Mouse (Mus musculus) left cerebral cortex, adult 8-10 months (tissue): ENCODE results near the gene Sox21. TPM values are rescaled to one million over a fixed set of nuclear protein-coding genes. Genes with fewer than 3 reads are reported as not detected.

Source experiments
- DNase-seq, 2 experiments: peaks; one replicate each; pipeline ENCODE4 v3.0.0; 2022; ENCODE audit warnings: low spot score in 2 of 2
- total RNA-seq, 4 experiments: library from RNA; stranded (reverse); gene quantifications; 2 replicates each; pipeline ENCODE4 v1.2.4; 2022

Gene Sox21
- total RNA-seq: 1 to 10 TPM; 7.0 to 8.6 (median 8.0) TPM

GRCm38 (mm10) chr14:118236886-118237289, at the start of gene Sox21:
TSS of gene Sox21 (minus strand) at chr14:118237030.
- peak in 1 of 2 experiments; percentile 41 for DNase-seq

GRCm38 (mm10) chr14:118286096-118286495, 49.3 kb upstream of the Sox21 start:
- no peak for DNase-seq

GRCm38 (mm10) chr14:118282917-118283316, 46.1 kb upstream of the Sox21 start:
- no peak for DNase-seq

GRCm38 (mm10) chr14:118282272-118282671, 45.4 kb upstream of the Sox21 start:
- no peak for DNase-seq

- DNase-seq: no peak
Measured at GRCm38 (mm10) chr14:118277704-118278498, 41.1 kb upstream of the Sox21 start.

- DNase-seq: no peak
Measured at GRCm38 (mm10) chr14:118272594-118273555, 36.0 kb upstream of the Sox21 start.

- no peak for DNase-seq
Measured at GRCm38 (mm10) chr14:118268849-118269248, 32.0 kb upstream of the Sox21 start.

GRCm38 (mm10) chr14:118266660-118267059, 29.8 kb upstream of the Sox21 start, which contains the start of gene Gm9376:
TSS of gene Gm9376 (plus strand) at chr14:118266960.
- DNase-seq: no peak

GRCm38 (mm10) chr14:118253381-118253780, 16.6 kb upstream of the Sox21 start:
- no peak for DNase-seq

- DNase-seq: no peak
Measured at GRCm38 (mm10) chr14:118241416-118241815, 4.6 kb upstream of the Sox21 start.

- no peak for DNase-seq
Measured at GRCm38 (mm10) chr14:118239351-118239750, 2.5 kb upstream of the Sox21 start.

GRCm38 (mm10) chr14:118237786-118238185, 956 bp upstream of the Sox21 start:
- DNase-seq: no peak

- no peak for DNase-seq
Measured at GRCm38 (mm10) chr14:118235973-118236885, 601 bp downstream of the Sox21 start.

- no peak for DNase-seq
Measured at GRCm38 (mm10) chr14:118235361-118235972, 1.4 kb downstream of the Sox21 start.

- DNase-seq: no peak
Measured at GRCm38 (mm10) chr14:118234541-118235210, 2.2 kb downstream of the Sox21 start.

GRCm38 (mm10) chr14:118233786-118234540, 2.9 kb downstream of the Sox21 start:
- no peak for DNase-seq

GRCm38 (mm10) chr14:118232381-118232970, 4.4 kb downstream of the Sox21 start:
- no peak for DNase-seq

- DNase-seq: no peak
Measured at GRCm38 (mm10) chr14:118226471-118227155, 10.2 kb downstream of the Sox21 start.
